Mouse (Mus musculus) heart, postnatal 14 days (tissue): ENCODE measurements around the gene Six1. TPM values are rescaled to one million over a fixed set of nuclear protein-coding genes. Genes with fewer than 3 reads are reported as not detected.
"Not testable (repeated sequence)": the region's sequence is repeated elsewhere in the genome, so short reads cannot be mapped to it uniquely, and the experiment has no call there.

ENCODE experiments used
- DNase-seq, 2 experiments: peaks; one replicate each; pipeline ENCODE4 v3.0.0; 2021 to 2022
- intact Hi-C: fragments of 180-260 bp; cut with DNase I; formaldehyde crosslinking; loops from one replicate; pipeline ENCODE4 v1.15.1; 2025
- long read RNA-seq, 2 experiments: library from polyadenylated mRNA; stranded (forward); transcript quantifications; one replicate each; pipeline ENCODE4 v2.0.0; 2021
- total RNA-seq, 2 experiments: library from RNA; stranded (reverse); gene quantifications; 2 replicates each; pipeline ENCODE4 v1.2.3; 2021

Gene Six1
- under 1 TPM; 0.61 to 0.98 TPM for total RNA-seq
- long read RNA-seq, experiment 1, partial matches to known transcripts, result 0 of 2 reads
- long read RNA-seq, experiment 1, other reads (novel, unspliced or antisense), result 0 of 2 reads
- long read RNA-seq, experiment 2, partial matches to known transcripts, result 0 of 1 reads
- long read RNA-seq, experiment 2, other reads (novel, unspliced or antisense), result 0 of 1 reads

- intact Hi-C loops, result no loop called here
- peak; percentile 78 to 85 for DNase-seq
These were observed at the start of gene Six1 for GRCm38 (mm10) chr12:73053668-73054241. TSS of gene Six1 (minus strand) at chr12:73053887.

- intact Hi-C loops, result no loop called here
- DNase-seq, result no peak
These were observed 44.9 kb upstream of the Six1 start for GRCm38 (mm10) chr12:73098593-73098992.

- intact Hi-C loops, result not testable (repeated sequence)
These were observed 42.5 kb upstream of the Six1 start for GRCm38 (mm10) chr12:73096177-73096576.

GRCm38 (mm10) chr12:73094605-73095004 lies 40.9 kb upstream of the Six1 start:
- intact Hi-C loops, result no loop called here
- no peak for DNase-seq

More at GRCm38 (mm10) chr12:73096177-73096576, 42.5 kb upstream of the Six1 start:
- DNase-seq, result not testable (repeated sequence)

GRCm38 (mm10) chr12:73094189-73094588 lies 40.5 kb upstream of the Six1 start:
- intact Hi-C loops, result no loop called here
- DNase-seq, result no peak

- intact Hi-C loops, result no loop called here
- DNase-seq, result no peak
These were observed 37.1 kb upstream of the Six1 start for GRCm38 (mm10) chr12:73090672-73091335.

- DNase-seq, result no peak
- intact Hi-C loops, result no loop called here
These were observed 35.2 kb upstream of the Six1 start for GRCm38 (mm10) chr12:73088911-73089310.

- no peak for DNase-seq
- intact Hi-C loops, result no loop called here
These were observed 34.8 kb upstream of the Six1 start for GRCm38 (mm10) chr12:73088500-73088899.

GRCm38 (mm10) chr12:73087086-73087485 lies 33.4 kb upstream of the Six1 start:
- intact Hi-C loops, result no loop called here
- no peak for DNase-seq

GRCm38 (mm10) chr12:73085739-73086630 lies 32.3 kb upstream of the Six1 start:
- intact Hi-C loops, result no loop called here
- no peak for DNase-seq

GRCm38 (mm10) chr12:73083773-73084172 lies 30.1 kb upstream of the Six1 start:
- DNase-seq, result no peak
- intact Hi-C loops, result no loop called here

GRCm38 (mm10) chr12:73081828-73082227 lies 28.1 kb upstream of the Six1 start:
- DNase-seq, intact Hi-C loops: not testable (repeated sequence)

GRCm38 (mm10) chr12:73060805-73061410 lies 7.2 kb upstream of the Six1 start:
- intact Hi-C loops, result no loop called here
- no peak for DNase-seq

GRCm38 (mm10) chr12:73057492-73057891 lies 3.8 kb upstream of the Six1 start:
- intact Hi-C loops, result no loop called here
- no peak for DNase-seq

- DNase-seq, result no peak
- intact Hi-C loops, result no loop called here
These were observed 1.8 kb upstream of the Six1 start for GRCm38 (mm10) chr12:73055451-73055850.

GRCm38 (mm10) chr12:73054576-73055185 lies 994 bp upstream of the Six1 start:
- intact Hi-C loops, result no loop called here
- no peak for DNase-seq

GRCm38 (mm10) chr12:73052651-73053591 lies 766 bp downstream of the Six1 start:
- peak in 1 of 2 experiments; percentile 19 for DNase-seq
- intact Hi-C loops, result no loop called here

GRCm38 (mm10) chr12:73052036-73052650 lies 1.5 kb downstream of the Six1 start:
- intact Hi-C loops, result no loop called here

More at GRCm38 (mm10) chr12:73052036-73052650, 1.5 kb downstream of the Six1 start:
- DNase-seq, result no peak
